Mouse (Mus musculus) CD4-positive naive resting alpha-beta T cell, adult 57 days (primary cell): ENCODE results near the gene Sfn. TPM values are rescaled to one million over a fixed set of nuclear protein-coding genes. Genes with fewer than 3 reads are reported as not detected.

Experiments
- total RNA-seq: library from RNA; stranded (reverse); gene quantifications from one replicate; pipeline ENCODE4 v1.2.4, GENCODE M21; 2023

The Sfn gene
- total RNA-seq = 52.3 TPM

DNA sequence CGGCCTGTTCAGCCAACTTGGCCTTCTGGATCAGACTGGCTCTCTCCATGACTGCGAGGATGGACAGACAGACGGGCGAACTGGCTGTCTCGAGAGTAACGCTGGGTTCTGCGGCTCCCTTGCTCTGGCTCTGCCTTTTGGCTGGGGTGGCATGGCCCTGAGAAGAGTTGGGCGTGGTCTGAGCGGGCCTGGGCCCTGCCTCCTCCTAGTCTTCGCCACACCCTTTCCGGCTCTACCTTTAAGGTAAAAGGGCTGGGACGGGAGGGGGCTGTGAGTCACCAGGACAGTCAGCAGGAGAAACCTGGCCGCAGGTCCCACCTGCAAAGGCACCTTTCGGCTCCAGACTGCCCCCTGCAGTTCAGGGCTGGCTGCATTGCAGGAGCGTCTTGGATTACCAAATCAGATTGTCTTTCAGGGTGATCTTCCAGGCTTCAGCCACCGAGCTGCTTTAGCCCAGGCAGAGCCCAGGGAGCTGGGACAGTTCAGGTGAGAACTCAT, at the start of gene Sfn:
Gene Sfn (minus strand): TSS at position 448 of the 498 bp plus-strand sequence.

DNA sequence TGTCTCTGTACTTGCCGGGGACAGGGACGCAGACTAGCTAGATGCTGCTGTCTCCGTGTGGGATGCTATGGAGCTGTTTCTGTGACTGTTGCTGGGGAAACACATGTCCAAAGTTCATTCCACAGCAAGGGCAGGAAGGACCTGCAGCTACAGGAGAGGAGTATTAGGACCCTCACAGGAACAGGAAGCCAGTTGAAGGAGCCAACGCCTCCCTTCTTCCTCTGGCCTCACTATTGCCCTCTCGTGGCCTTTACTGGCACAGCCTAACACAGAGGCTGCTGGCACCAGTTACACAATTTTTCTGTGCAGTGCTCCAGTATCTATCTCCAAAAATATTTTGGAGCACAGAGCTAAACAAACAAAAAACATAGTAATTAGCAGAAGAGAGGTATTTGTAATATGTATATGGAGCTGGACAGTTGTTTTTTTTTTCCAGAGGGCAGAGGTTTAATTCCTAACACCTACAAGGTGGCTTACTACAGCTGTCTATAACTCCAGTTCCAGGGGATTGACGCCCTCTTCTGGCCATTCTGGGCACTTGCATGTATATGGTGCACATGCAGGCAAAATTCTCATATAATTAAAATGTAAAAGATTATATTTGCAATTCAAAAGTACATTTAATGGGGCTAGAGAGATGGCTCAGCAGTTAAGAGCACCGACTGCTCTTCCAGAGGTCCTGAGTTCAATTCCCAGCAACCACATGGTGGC, 48.2 kb upstream of the Sfn start, which contains the start of gene Zdhhc18:
Gene Zdhhc18 (minus strand): TSS at position 166 of the 711 bp plus-strand sequence.

DNA sequence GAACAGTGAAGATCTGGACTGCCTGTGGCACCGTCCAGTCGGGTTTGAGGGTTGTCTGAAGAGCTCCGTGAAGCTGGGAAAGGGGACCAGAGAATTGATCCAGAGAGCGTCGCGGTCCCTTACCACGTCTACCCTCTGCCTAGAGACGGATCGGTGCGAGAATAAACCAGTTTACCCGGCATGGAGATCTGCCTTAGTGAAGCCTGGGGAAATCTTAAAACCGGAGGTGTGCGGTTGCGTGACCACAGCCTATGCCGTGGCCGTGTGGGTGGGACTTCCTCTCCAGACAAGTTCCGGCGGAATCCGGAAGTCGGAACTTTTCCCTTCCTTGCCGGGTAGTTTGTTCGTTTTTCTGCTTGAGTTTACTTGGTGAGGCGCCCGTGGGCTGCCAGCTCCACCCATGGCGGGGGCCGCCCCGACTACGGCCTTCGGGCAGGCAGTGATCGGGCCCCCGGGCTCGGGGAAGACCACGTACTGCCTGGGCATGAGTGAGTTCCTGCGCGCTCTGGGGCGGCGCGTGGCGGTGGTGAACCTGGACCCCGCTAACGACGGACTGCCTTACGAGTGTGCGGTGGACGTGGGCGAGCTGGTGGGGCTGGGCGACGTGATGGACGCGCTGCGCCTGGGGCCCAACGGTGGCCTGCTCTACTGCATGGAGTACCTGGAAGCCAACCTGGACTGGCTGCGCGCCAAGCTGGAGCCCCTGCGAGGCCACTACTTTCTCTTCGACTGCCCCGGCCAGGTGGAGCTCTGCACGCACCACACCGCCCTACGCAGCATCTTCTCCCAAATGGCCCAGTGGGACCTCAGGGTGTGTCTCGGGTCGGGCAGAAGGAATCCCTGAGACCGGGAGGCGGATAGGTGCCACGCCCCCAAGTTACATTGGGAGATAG, 17.7 kb downstream of the Sfn start, which contains the start of gene Gpn2:
Gene Gpn2 (plus strand): TSS at position 304 of the 893 bp plus-strand sequence.

DNA sequence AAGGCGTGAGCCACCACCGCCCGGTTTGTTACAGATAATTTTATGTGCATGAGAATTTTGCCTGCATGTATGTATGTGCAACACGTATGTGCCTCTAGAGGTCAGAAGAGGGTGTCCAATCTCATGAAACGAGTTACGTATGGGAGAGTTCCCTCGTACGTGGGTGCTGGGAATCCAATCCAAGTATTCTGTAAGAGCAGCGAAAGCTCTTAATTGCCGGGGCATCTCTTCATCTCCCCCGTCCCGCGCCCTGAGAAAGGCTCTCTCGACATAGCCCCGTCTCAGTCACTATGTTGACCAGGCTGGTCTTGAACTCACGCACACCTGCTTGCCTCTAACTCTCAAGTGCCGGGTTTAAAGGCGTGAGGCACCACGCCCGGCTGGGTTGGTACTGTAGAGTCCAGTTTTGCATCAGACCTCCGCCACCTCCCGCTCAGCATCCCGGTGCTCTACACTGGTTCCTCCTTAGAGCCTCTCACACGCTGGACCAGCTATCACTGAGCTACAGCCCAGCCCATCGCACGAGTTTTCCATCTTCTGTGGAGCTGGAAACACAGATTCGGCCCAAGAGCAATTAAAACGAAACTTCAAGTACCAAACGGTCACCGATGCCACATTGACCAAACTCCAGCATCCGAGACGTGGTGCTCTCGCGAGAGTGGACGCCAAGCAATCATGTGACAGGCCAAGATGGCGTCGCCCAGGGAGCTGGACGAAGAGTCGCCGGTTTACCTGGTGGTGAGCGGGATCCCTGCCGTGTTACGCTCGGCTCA, 27.7 kb downstream of the Sfn start, which contains the start of gene Gpatch3:
Gene Gpatch3 (plus strand): TSS at position 676 of the 773 bp plus-strand sequence.

DNA sequence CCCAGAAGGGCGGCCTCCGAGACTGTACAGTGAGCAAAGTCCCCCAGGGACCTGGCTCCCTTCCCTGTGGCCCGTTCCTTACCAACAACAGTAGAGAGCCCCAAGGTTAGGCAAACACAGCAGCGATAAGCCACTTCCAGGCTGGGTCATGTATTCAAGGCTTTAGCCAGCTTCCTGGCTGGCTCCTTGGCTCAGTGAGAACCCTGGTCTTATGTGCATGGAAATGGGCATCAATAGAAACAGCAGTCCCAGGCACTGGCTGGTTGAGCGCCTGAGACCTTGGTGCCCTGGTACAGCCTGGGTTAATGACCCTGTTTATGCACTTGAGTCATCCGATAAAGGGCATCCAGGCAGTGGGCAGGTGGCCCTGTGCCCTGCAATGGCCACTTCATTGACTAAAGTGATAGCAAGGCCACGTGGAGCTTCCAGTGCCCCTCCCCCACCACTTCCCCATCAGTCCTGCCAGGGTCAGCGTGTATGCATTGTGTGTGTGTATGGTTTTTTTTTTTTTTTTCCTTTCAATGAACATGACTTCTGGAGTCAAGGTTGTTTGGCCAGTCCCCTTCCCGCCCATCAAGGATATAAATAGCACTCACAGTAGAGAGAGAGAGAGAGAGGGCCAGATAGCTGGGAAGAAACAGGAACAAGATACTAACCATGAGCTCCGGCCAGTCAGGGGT, 49.1 kb downstream of the Sfn start, which contains the start of gene Nr0b2:
Gene Nr0b2 (plus strand): TSS at position 609 of the 680 bp plus-strand sequence.

Other genes starting within 250 kb of the Sfn start
- gene Wdtc1, start 248.7 kb downstream of the Sfn start, total RNA-seq = 38.2 TPM
- 54.1 TPM for gene Slc9a1, start 232.5 kb downstream of the Sfn start, total RNA-seq
- not detected for gene Tent5b, start 122.0 kb downstream of the Sfn start, total RNA-seq
- 2.0 TPM for gene Trnp1, start 103.6 kb downstream of the Sfn start, total RNA-seq
- not detected for gene Kdf1, start 83.2 kb downstream of the Sfn start, total RNA-seq
- gene Nudc, start 56.2 kb downstream of the Sfn start, total RNA-seq = 80.9 TPM
- not detected for gene Nr0b2, start 48.8 kb downstream of the Sfn start, total RNA-seq
- 28.4 TPM for gene Gpatch3, start 27.4 kb downstream of the Sfn start, total RNA-seq
- gene Gpn2, start 17.8 kb downstream of the Sfn start, total RNA-seq = 18.7 TPM
- gene Zdhhc18, start 48.0 kb upstream of the Sfn start, total RNA-seq = 219 TPM
- 19.7 TPM for gene Pigv, start 70.5 kb upstream of the Sfn start, total RNA-seq
- 332 TPM for gene Arid1a, start 154.6 kb upstream of the Sfn start, total RNA-seq